Mouse (Mus musculus): Measurements from ENCODE around the gene Xxylt1. TPM values are rescaled to one million over a fixed set of nuclear protein-coding genes. Genes with fewer than 3 reads are reported as not detected.

Xxylt1 gene
- total and polyA plus RNA-seq, 3 experiments = 21.5 to 45.7 (median 35.1) TPM

DNA sequence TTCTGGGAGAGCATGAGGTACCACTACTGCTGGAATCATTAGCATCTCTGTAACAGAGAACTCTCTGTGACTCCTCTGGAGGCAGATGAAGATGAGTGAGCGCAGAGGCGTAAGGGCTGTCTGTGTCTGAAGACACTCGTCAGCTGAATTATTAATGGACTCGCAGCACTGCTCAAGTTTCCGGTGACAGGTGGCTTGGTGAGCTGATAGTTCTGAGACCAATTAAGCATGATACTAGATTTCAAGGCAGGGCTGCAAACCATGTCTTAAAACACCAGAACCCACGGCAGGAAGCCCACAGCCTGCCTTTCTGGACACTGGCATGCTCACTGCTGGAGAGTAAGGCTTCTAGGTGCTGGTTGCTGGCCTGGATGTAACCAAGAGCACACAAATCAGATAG lies 93.5 kb downstream of the Xxylt1 start (continued):
- TF ChIP-seq HCFC1 (IDR thresholded peaks at IDR 0.05; ENCODE audit: low read depth, low read length) (no peak), ETS1 (conservative IDR thresholded peaks at IDR 0.05; ENCODE audit: low read depth, low read length) (no peak)

DNA sequence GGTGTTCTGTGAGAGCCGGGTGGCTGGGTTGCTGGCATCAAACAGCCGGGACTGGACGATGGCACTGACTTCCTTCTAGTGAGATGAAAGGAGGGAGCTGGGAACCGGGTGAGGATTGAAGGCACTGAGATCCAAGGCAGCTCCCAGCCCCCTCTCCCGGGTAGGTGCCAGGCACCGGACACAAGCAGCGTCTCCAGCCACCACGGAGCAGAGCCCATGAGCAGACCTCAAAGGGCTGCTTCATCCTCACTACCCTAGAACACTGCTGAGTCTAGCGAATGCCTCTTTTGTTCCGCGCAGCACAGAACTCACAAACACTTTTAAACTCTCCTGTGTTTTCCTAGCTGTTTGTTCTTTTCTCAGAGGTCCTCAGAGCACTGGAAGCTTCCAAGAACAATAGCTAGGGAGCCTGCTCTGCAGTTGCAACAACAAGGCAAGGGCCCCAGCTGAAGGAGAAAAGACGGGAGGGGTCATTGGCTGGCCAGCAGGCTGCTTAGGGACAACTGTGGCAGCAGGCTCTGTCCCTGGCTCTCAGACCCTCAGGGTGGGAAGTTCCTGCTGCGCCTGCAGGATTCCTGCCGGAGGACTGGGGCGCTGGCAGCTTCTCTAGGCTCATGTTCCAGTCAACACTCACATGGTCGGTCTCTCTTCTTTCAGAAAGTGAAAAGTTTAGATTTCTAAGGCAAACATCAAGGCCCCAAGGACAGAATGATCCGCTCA lies 96.2 kb downstream of the Xxylt1 start:
- H3K4me1 ChIP-seq (ENCODE audit: control insufficient read depth in 1 of 2, insufficient read depth in 2 of 2) = peaks cover 6 to 28% of the 10 kb centered on the region in 2 experiments
- no peak for TF ChIP-seq ZC3H11A (IDR thresholded peaks at IDR 0.05; ENCODE audit: low read depth, low read length)
- no peak for TF ChIP-seq HCFC1 (IDR thresholded peaks at IDR 0.05; ENCODE audit: low read depth, low read length)
- TF ChIP-seq BHLHE40 (IDR thresholded peaks at IDR 0.05; ENCODE audit: low read depth, low read length) = no peak
- TF ChIP-seq SIN3A (IDR thresholded peaks at IDR 0.05; ENCODE audit: low read length) = no peak
- TF ChIP-seq JUN (IDR thresholded peaks at IDR 0.05; ENCODE audit: insufficient read depth, low read depth, low read length) = no peak
- TF ChIP-seq TBP (conservative IDR thresholded peaks at IDR 0.05; ENCODE audit: low read depth, low read length) = no peak
- TF ChIP-seq ZKSCAN1 (IDR thresholded peaks at IDR 0.05; ENCODE audit: borderline replicate concordance, low read depth, low read length) = no peak
- no peak for TF ChIP-seq NRF1 (IDR thresholded peaks at IDR 0.05; ENCODE audit: low read depth, low read length)
- TF ChIP-seq SMC3 (IDR thresholded peaks at IDR 0.05; ENCODE audit: low read depth, low read length) = no peak
- TF ChIP-seq JUND (conservative IDR thresholded peaks at IDR 0.05; ENCODE audit: low read depth, low read length) = no peak
- TF ChIP-seq RCOR1 (conservative IDR thresholded peaks at IDR 0.05; ENCODE audit: low read depth, low read length) = no peak
- no peak for TF ChIP-seq ETS1 (conservative IDR thresholded peaks at IDR 0.05; ENCODE audit: low read depth, low read length)
- TF ChIP-seq POLR2AphosphoS2 (IDR thresholded peaks at IDR 0.05; ENCODE audit: low read depth, low read length) = no peak
- no peak for TF ChIP-seq MAZ (IDR thresholded peaks at IDR 0.05; ENCODE audit: low read depth, low read length)
- no peak for TF ChIP-seq MAX (IDR thresholded peaks at IDR 0.05; ENCODE audit: low read length)
- no peak for TF ChIP-seq USF1 (IDR thresholded peaks at IDR 0.05; ENCODE audit: low read depth, low read length)
- dilution Hi-C loops (cut with MboI; ENCODE audit: extremely low pct_ligation_motif_present, extremely low pct_unique_long_range_greater_than_20kb, low sequenced_read_pairs) (no loop called here), in situ Hi-C loops (cut with MboI; ENCODE audit: low pct_ligation_motif_present, low pct_unique_long_range_greater_than_20kb, low sequenced_read_pairs) (loop anchor here (5.0 kb wide), 1 partner anchor 82 kb away; no protein-coding TSS in a partner anchor)
- no peak overlapping the region for H3K4me2 ChIP-seq (ENCODE audit: insufficient read depth, low read depth, poor library complexity, severe bottlenecking)
- no peak overlapping the region for H3K27ac ChIP-seq (ENCODE audit: insufficient read depth, low read depth)
- DNase-seq (ENCODE audit: extremely low read depth) = no peak
- H3K27me3 ChIP-seq (replicated peaks) = no peaks in the 10 kb centered on the region
- H3K79me2 ChIP-seq (replicated peaks; ENCODE audit: control insufficient read depth, extremely low read depth, insufficient read depth, poor library complexity, severe bottlenecking) = no peaks in the 10 kb centered on the region
- H3K9ac ChIP-seq (ENCODE audit: insufficient read depth, low read depth) = no peak overlapping the region
- H3K36me3 ChIP-seq (replicated peaks in 1 of 2; ENCODE audit: control insufficient read depth in 1 of 2, insufficient read depth in 1 of 2, low read length in 1 of 2) = peaks cover 0 to 63% of the 10 kb centered on the region in 2 experiments
- H3K9me3 ChIP-seq (replicated peaks; ENCODE audit: low read length) = no peaks in the 10 kb centered on the region
- H3K4me3 ChIP-seq (replicated peaks in 1 of 3; ENCODE audit: low read depth in 2 of 3, low read length in 2 of 3, poor library complexity in 1 of 3) = no peak overlapping the region

GRCm38 (mm10) chr16:30984101-30984500 lies 97.1 kb downstream of the Xxylt1 start:
- H3K36me3 ChIP-seq (replicated peaks in 1 of 2; ENCODE audit: control insufficient read depth in 1 of 2, insufficient read depth in 1 of 2, low read length in 1 of 2) = peaks cover 0 to 64% of the 10 kb centered on the region in 2 experiments
- no peak overlapping the region for H3K4me2 ChIP-seq (ENCODE audit: insufficient read depth, low read depth, poor library complexity, severe bottlenecking)
- no peak overlapping the region for H3K27ac ChIP-seq (ENCODE audit: insufficient read depth, low read depth)
- H3K4me1 ChIP-seq (ENCODE audit: control insufficient read depth in 1 of 2, insufficient read depth in 2 of 2) = peaks cover 6 to 26% of the 10 kb centered on the region in 2 experiments
- H3K9me3 ChIP-seq (replicated peaks; ENCODE audit: low read length) = no peaks in the 10 kb centered on the region
- no peak overlapping the region for H3K9ac ChIP-seq (ENCODE audit: insufficient read depth, low read depth)
- no peaks in the 10 kb centered on the region for H3K79me2 ChIP-seq (replicated peaks; ENCODE audit: control insufficient read depth, extremely low read depth, insufficient read depth, poor library complexity, severe bottlenecking)
- no peak overlapping the region for H3K4me3 ChIP-seq (replicated peaks in 1 of 3; ENCODE audit: low read depth in 2 of 3, low read length in 2 of 3, poor library complexity in 1 of 3)
- DNase-seq (ENCODE audit: extremely low read depth) = no peak
- no peak for TF ChIP-seq KAT2A (IDR thresholded peaks at IDR 0.05; ENCODE audit: insufficient replicate concordance, low read length)
- no peak for TF ChIP-seq GABPA (IDR thresholded peaks at IDR 0.05; ENCODE audit: insufficient replicate concordance, low read depth, low read length)
- no peak for TF ChIP-seq ZKSCAN1 (IDR thresholded peaks at IDR 0.05; ENCODE audit: borderline replicate concordance, low read depth, low read length)
- in situ Hi-C loops (cut with MboI; ENCODE audit: low pct_ligation_motif_present, low pct_unique_long_range_greater_than_20kb, low sequenced_read_pairs) (no loop called here), dilution Hi-C loops (cut with MboI; ENCODE audit: extremely low pct_ligation_motif_present, extremely low pct_unique_long_range_greater_than_20kb, low sequenced_read_pairs) (no loop called here)
- H3K27me3 ChIP-seq (replicated peaks) = no peaks in the 10 kb centered on the region
